Mouse (Mus musculus): ENCODE measurements around the gene Cep250. TPM values are rescaled to one million over a fixed set of nuclear protein-coding genes. Genes with fewer than 3 reads are reported as not detected.

The Cep250 gene
- polyA plus RNA-seq, 1 experiment from 2014 or later: 13.4 TPM

- 87% methylated on average over 5 of the region's 5 CpGs for WGBS
- DNase-seq (ENCODE audit: low spot score) (no peak), ATAC-seq (replicated peaks; ENCODE audit: insufficient number of reproducible peaks, low FRiP score, low TSS enrichment, low read depth) (no peak)
- Histone ChIP-seq H3K4me3 (ENCODE audit: low read depth, low read length) (no peak overlapping the region), H3K4me2 (ENCODE audit: low read depth, low read length) (no peak overlapping the region), H3K27ac (replicated peaks; ENCODE audit: low read depth, low read length) (no peak overlapping the region), H3K27me3 (ENCODE audit: control insufficient read depth, insufficient read depth, low read length) (no peaks in the 10 kb centered on the region), H3K4me1 (ENCODE audit: control insufficient read depth, insufficient read depth, low read length) (no peaks in the 10 kb centered on the region), H3K36me3 (replicated peaks; ENCODE audit: control insufficient read depth, insufficient read depth, low read depth, low read length) (peaks cover 29% of the 10 kb centered on the region), H3K9me3 (replicated peaks; ENCODE audit: control insufficient read depth, low read length) (no peaks in the 10 kb centered on the region), H3K9ac (replicated peaks; ENCODE audit: low read length) (no peak overlapping the region)
Observed at GRCm38 (mm10) chr2:155979328-155979991, 23.2 kb downstream of the Cep250 start.

DNA sequence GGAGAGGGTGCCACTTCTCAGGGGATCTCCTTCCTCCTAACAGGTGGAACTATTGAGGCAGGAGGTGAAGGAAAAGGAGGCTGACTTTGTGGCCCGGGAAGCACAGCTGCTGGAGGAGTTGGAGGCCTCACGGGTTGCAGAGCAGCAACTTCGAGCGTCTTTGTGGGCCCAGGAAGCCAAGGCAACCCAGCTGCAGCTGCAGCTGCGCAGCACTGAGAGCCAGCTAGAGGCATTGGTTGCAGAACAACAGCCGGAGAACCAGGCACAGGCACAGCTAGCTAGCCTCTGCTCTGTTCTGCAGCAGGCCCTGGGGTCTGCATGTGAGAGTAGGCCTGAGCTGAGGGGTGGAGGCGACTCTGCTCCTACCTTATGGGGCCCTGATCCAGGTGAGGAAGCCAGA, 29.5 kb downstream of the Cep250 start:
- DNase-seq (ENCODE audit: low spot score) (no peak), ATAC-seq (replicated peaks; ENCODE audit: insufficient number of reproducible peaks, low FRiP score, low TSS enrichment, low read depth) (no peak)
- Histone ChIP-seq H3K9me3 (replicated peaks; ENCODE audit: control insufficient read depth, low read length) (no peaks in the 10 kb centered on the region), H3K9ac (replicated peaks; ENCODE audit: low read length) (no peak overlapping the region), H3K27ac (replicated peaks; ENCODE audit: low read depth, low read length) (no peak overlapping the region), H3K36me3 (replicated peaks; ENCODE audit: control insufficient read depth, insufficient read depth, low read depth, low read length) (peaks cover 29% of the 10 kb centered on the region), H3K4me1 (ENCODE audit: control insufficient read depth, insufficient read depth, low read length) (no peaks in the 10 kb centered on the region), H3K4me2 (ENCODE audit: low read depth, low read length) (no peak overlapping the region), H3K4me3 (ENCODE audit: low read depth, low read length) (no peak overlapping the region), H3K27me3 (ENCODE audit: control insufficient read depth, insufficient read depth, low read length) (no peaks in the 10 kb centered on the region)
- 84% methylated on average over 7 of the region's 7 CpGs for WGBS

GRCm38 (mm10) chr2:155987131-155987530, 30.9 kb downstream of the Cep250 start:
- Histone ChIP-seq H3K9me3 (replicated peaks; ENCODE audit: control insufficient read depth, low read length) (no peaks in the 10 kb centered on the region), H3K4me3 (ENCODE audit: low read depth, low read length) (no peak overlapping the region)

DNA sequence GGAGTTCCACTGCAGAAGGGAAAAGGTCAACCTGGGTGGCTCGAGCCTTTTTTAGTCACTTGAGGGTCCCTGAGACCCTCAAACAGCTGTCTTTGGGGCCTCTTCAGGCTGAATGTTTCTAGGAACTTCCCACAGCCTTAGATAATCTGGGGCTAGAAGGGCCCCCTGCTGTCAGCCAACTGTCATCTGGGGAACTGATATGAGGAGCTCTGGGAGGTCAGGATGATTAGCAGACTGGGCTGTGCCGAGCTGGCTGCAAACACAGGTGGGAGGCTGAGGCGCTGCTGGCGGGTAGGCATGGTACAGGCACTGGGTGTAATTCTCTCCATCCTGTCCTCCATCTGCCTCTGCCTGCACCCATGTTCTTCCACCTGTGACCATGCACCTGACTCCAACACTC, 32.8 kb downstream of the Cep250 start:
- H3K27me3 ChIP-seq (ENCODE audit: control insufficient read depth, insufficient read depth, low read length): no peaks in the 10 kb centered on the region
- no peak overlapping the region for H3K4me3 ChIP-seq (ENCODE audit: low read depth, low read length)
- H3K9ac ChIP-seq (replicated peaks; ENCODE audit: low read length): no peak overlapping the region
- peaks cover 31% of the 10 kb centered on the region for H3K36me3 ChIP-seq (replicated peaks; ENCODE audit: control insufficient read depth, insufficient read depth, low read depth, low read length)
- ATAC-seq (replicated peaks; ENCODE audit: insufficient number of reproducible peaks, low FRiP score, low TSS enrichment, low read depth): no peak
- 79% methylated on average over 4 of the region's 4 CpGs for WGBS
- H3K4me2 ChIP-seq (ENCODE audit: low read depth, low read length): no peak overlapping the region
- no peak overlapping the region for H3K27ac ChIP-seq (replicated peaks; ENCODE audit: low read depth, low read length)
- no peaks in the 10 kb centered on the region for H3K9me3 ChIP-seq (replicated peaks; ENCODE audit: control insufficient read depth, low read length)
- DNase-seq (ENCODE audit: low spot score): no peak
- H3K4me1 ChIP-seq (ENCODE audit: control insufficient read depth, insufficient read depth, low read length): no peaks in the 10 kb centered on the region

More at GRCm38 (mm10) chr2:155987131-155987530, 30.9 kb downstream of the Cep250 start:
- no peak overlapping the region for H3K9ac ChIP-seq (replicated peaks; ENCODE audit: low read length)
- H3K4me1 ChIP-seq (ENCODE audit: control insufficient read depth, insufficient read depth, low read length): no peaks in the 10 kb centered on the region
- no peaks in the 10 kb centered on the region for H3K27me3 ChIP-seq (ENCODE audit: control insufficient read depth, insufficient read depth, low read length)
- ATAC-seq (replicated peaks; ENCODE audit: insufficient number of reproducible peaks, low FRiP score, low TSS enrichment, low read depth) (no peak), DNase-seq (ENCODE audit: low spot score) (no peak)
- H3K27ac ChIP-seq (replicated peaks; ENCODE audit: low read depth, low read length): no peak overlapping the region
- WGBS: 97% methylated on average over 6 of the region's 6 CpGs
- H3K36me3 ChIP-seq (replicated peaks; ENCODE audit: control insufficient read depth, insufficient read depth, low read depth, low read length): peaks cover 27% of the 10 kb centered on the region
- H3K4me2 ChIP-seq (ENCODE audit: low read depth, low read length): no peak overlapping the region

GRCm38 (mm10) chr2:155991151-155991550, 34.9 kb downstream of the Cep250 start:
- WGBS: 91% methylated on average over 10 of the region's 10 CpGs
- H3K4me1 ChIP-seq (ENCODE audit: control insufficient read depth, insufficient read depth, low read length): no peaks in the 10 kb centered on the region
- no peaks in the 10 kb centered on the region for H3K9me3 ChIP-seq (replicated peaks; ENCODE audit: control insufficient read depth, low read length)
- ATAC-seq (replicated peaks; ENCODE audit: insufficient number of reproducible peaks, low FRiP score, low TSS enrichment, low read depth) (no peak), DNase-seq (ENCODE audit: low spot score) (no peak)
- H3K4me3 ChIP-seq (ENCODE audit: low read depth, low read length): no peak overlapping the region
- H3K9ac ChIP-seq (replicated peaks; ENCODE audit: low read length): no peak overlapping the region
- no peaks in the 10 kb centered on the region for H3K27me3 ChIP-seq (ENCODE audit: control insufficient read depth, insufficient read depth, low read length)
- H3K36me3 ChIP-seq (replicated peaks; ENCODE audit: control insufficient read depth, insufficient read depth, low read depth, low read length): peaks cover 30% of the 10 kb centered on the region
- H3K4me2 ChIP-seq (ENCODE audit: low read depth, low read length): no peak overlapping the region
- H3K27ac ChIP-seq (replicated peaks; ENCODE audit: low read depth, low read length): no peak overlapping the region

DNA sequence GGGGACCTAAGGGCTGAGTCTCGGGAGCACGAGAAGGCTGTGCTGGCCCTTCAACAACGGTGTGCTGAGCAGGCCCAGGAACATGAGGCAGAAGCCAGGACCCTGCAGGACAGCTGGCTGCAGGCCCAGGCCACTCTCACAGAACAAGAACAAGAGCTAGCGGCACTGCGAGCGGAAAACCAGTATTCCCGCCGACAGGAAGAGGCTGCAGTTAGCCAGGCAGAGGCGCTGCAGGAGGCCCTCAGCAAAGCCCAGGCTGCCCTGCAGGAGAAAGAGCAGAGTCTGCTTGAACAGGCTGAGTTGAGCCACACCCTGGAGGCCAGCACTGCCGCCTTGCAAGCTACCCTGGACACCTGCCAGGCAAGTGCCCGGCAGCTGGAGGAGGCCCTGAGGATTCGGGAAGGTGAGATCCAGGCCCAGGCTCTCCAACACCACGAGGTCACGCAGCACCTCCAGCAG, 35.6 kb downstream of the Cep250 start:
- no peak overlapping the region for H3K4me3 ChIP-seq (ENCODE audit: low read depth, low read length)
- 88% methylated on average over 14 of the region's 14 CpGs for WGBS
- H3K9me3 ChIP-seq (replicated peaks; ENCODE audit: control insufficient read depth, low read length): no peaks in the 10 kb centered on the region
- no peak overlapping the region for H3K27ac ChIP-seq (replicated peaks; ENCODE audit: low read depth, low read length)
- ATAC-seq (replicated peaks; ENCODE audit: insufficient number of reproducible peaks, low FRiP score, low TSS enrichment, low read depth): no peak
- no peak overlapping the region for H3K4me2 ChIP-seq (ENCODE audit: low read depth, low read length)
- no peak for DNase-seq (ENCODE audit: low spot score)
- no peak overlapping the region for H3K9ac ChIP-seq (replicated peaks; ENCODE audit: low read length)
- H3K4me1 ChIP-seq (ENCODE audit: control insufficient read depth, insufficient read depth, low read length): no peaks in the 10 kb centered on the region
- H3K36me3 ChIP-seq (replicated peaks; ENCODE audit: control insufficient read depth, insufficient read depth, low read depth, low read length): peaks cover 32% of the 10 kb centered on the region
- no peaks in the 10 kb centered on the region for H3K27me3 ChIP-seq (ENCODE audit: control insufficient read depth, insufficient read depth, low read length)

DNA sequence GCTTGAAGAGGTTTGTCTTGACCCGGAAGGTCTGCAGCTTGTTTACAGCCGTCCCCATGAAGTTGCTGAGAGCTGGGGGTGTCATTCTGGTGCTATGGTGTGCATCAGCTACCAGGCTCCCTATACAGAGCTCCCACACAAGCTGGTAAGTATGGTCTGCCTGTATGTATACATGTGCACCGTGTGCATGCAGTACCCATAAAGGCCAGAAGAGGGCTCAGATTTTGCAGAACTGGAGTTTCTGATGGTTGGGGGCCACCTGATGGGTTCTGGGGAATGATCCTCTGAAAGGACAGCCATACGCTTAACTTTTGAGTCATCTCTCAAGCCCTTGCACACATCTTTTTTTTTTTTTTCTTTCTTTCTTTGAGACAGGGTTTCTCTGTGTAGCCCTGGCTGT, 49.1 kb downstream of the Cep250 start:
- H3K4me1 ChIP-seq (ENCODE audit: control insufficient read depth, insufficient read depth, low read length): no peaks in the 10 kb centered on the region
- 90% methylated on average over 4 of the region's 4 CpGs for WGBS
- no peak overlapping the region for H3K9ac ChIP-seq (replicated peaks; ENCODE audit: low read length)
- no peaks in the 10 kb centered on the region; the same call in 1 of the 2 replicates for H3K36me3 ChIP-seq (replicated peaks; ENCODE audit: control insufficient read depth, insufficient read depth, low read depth, low read length)
- H3K9me3 ChIP-seq (replicated peaks; ENCODE audit: control insufficient read depth, low read length): no peaks in the 10 kb centered on the region
- no peak overlapping the region for H3K27ac ChIP-seq (replicated peaks; ENCODE audit: low read depth, low read length)
- H3K27me3 ChIP-seq (ENCODE audit: control insufficient read depth, insufficient read depth, low read length): no peaks in the 10 kb centered on the region
- H3K4me3 ChIP-seq (ENCODE audit: low read depth, low read length): no peak overlapping the region
- DNase-seq (ENCODE audit: low spot score) (no peak), ATAC-seq (replicated peaks; ENCODE audit: insufficient number of reproducible peaks, low FRiP score, low TSS enrichment, low read depth) (no peak)
- H3K4me2 ChIP-seq (ENCODE audit: low read depth, low read length): no peak overlapping the region

DNA sequence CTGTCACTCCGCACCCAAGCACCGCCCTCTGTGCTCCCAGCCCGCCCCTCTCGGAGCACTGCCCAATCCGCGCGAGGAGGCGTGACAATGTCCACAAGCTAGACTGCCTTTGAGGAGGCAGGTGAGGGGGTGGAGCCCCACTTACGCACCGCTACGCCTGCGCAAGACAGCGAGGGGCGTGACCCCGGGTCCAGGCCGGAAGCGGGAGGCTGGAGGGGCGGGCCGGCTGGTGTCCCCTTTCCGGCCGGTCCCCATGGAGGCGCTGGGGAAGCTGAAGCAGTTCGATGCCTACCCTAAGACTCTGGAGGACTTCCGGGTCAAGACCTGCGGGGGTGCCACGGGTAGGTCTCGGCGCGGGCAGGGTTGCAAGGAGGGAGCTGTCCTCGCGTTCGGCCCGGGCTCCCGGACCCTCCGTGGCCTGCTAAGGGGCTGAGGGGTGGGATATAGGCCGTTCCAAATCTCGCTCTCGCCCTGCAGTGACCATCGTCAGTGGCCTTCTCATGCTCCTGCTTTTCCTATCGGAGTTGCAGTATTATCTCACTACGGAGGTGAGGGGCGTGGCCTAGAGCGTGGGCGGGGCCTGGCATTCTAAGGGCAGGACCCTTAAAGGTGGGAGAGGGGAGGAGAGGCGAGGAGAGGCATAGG, 51.8 kb downstream of the Cep250 start, which contains the start of the genes 6430550D23Rik and Ergic3:
Gene 6430550D23Rik (minus strand): TSS at position 90 of the 645 bp plus-strand sequence.
Gene Ergic3 (plus strand): TSS at position 158 of the 645 bp plus-strand sequence.
- peak within 1 kb of the TSS; percentile 76 for H3K9ac ChIP-seq (replicated peaks; ENCODE audit: low read length)
- peak; percentile 97 for ATAC-seq (replicated peaks; ENCODE audit: insufficient number of reproducible peaks, low FRiP score, low TSS enrichment, low read depth)
- 0 out of 2 replicates have a peak within 1 kb of the TSS, but pooled peaks have one; percentile 22 for H3K27ac ChIP-seq (replicated peaks; ENCODE audit: low read depth, low read length)
- no peaks in the 10 kb centered on the region for H3K4me1 ChIP-seq (ENCODE audit: control insufficient read depth, insufficient read depth, low read length)
- peak within 1 kb of the TSS; percentile 42 for H3K4me2 ChIP-seq (ENCODE audit: low read depth, low read length)
- peak within 1 kb of the TSS; percentile 79 for H3K4me3 ChIP-seq (ENCODE audit: low read depth, low read length)
- WGBS: under 1% methylated on average over 45 of the region's 45 CpGs
- no peaks in the 10 kb centered on the region for H3K9me3 ChIP-seq (replicated peaks; ENCODE audit: control insufficient read depth, low read length)
- H3K36me3 ChIP-seq (replicated peaks; ENCODE audit: control insufficient read depth, insufficient read depth, low read depth, low read length): peaks cover 7% of the 10 kb centered on the region
- peak; percentile 99 for DNase-seq (ENCODE audit: low spot score)
- no peaks in the 10 kb centered on the region for H3K27me3 ChIP-seq (ENCODE audit: control insufficient read depth, insufficient read depth, low read length)

All from embryonic facial prominence, embryonic 11.5 days (tissue).